Mouse (Mus musculus) stomach, embryonic 14.5 days (tissue): ENCODE data around the gene Rassf3. TPM values are rescaled to one million over a fixed set of nuclear protein-coding genes. Genes with fewer than 3 reads are reported as not detected.

ENCODE experiments used
- ATAC-seq: fragments of 200-750 bp; cut with Nextera tagmentation; 2 replicates; pipeline ENCODE4 v1.8.0; 2017; ENCODE audit warnings: low read depth, moderate TSS enrichment; ENCODE audit not compliant: insufficient number of reproducible peaks, insufficient read depth, low FRiP score
- H3K27ac ChIP-seq: fragments of 300-500 bp; sonication (generic); 2 replicates; pipeline ENCODE4 v1.5.1; 2014; ENCODE audit warnings: mild to moderate bottlenecking, low read length, moderate library complexity, mixed read lengths
- H3K27me3 ChIP-seq: fragments of 300-500 bp; sonication (generic); 2 replicates; pipeline ENCODE4 v1.6.1; 2014; ENCODE audit warnings: low read length, control low read depth, mixed read lengths; ENCODE audit not compliant: control insufficient read depth, insufficient read depth
- H3K36me3 ChIP-seq: fragments of 300-500 bp; sonication (generic); 2 replicates; pipeline ENCODE4 v1.6.1; 2014; ENCODE audit warnings: mild to moderate bottlenecking, control low read depth, low read length, moderate library complexity, mixed read lengths; ENCODE audit not compliant: control insufficient read depth, insufficient read depth
- H3K4me1 ChIP-seq: fragments of 300-500 bp; sonication (generic); 2 replicates; pipeline ENCODE4 v1.6.1; 2014; ENCODE audit warnings: low read length, control low read depth, mixed read lengths; ENCODE audit not compliant: control insufficient read depth, insufficient read depth
- H3K4me2 ChIP-seq: fragments of 300-500 bp; sonication (generic); replicated peaks from 2 replicates; pipeline ENCODE4 v1.6.1; 2014; ENCODE audit warnings: low read depth, low read length, control low read depth
- H3K4me3 ChIP-seq: fragments of 300-500 bp; sonication (generic); 2 replicates; pipeline ENCODE4 v1.5.1; 2014; ENCODE audit warnings: low read depth, low read length, control low read depth
- H3K9ac ChIP-seq: fragments of 300-500 bp; sonication (generic); replicated peaks from 2 replicates; pipeline ENCODE4 v1.6.1; 2014; ENCODE audit warnings: low read depth, mild to moderate bottlenecking, control low read depth, low read length, moderate library complexity, mixed read lengths
- H3K9me3 ChIP-seq: fragments of 300-500 bp; sonication (generic); 2 replicates; pipeline ENCODE4 v1.6.1; 2016; ENCODE audit warnings: low read depth, low read length, control low read depth; ENCODE audit not compliant: control insufficient read depth
- WGBS: fragments of 180-500 bp; shearing (Covaris S2); extraction: QIAGEN DNeasy Blood & Tissue Kit; methylation state at CpG from one replicate; pipeline ENCODE4 v1.1.7; 2014; 5-methylcytosine and 5-hydroxymethylcytosine counted together
- polyA plus RNA-seq: library from polyadenylated mRNA; unstranded; fragments of >200 nt; fragmentation: Nextera tagmentation; extraction: Ambion mirVana; gene quantifications from 2 replicates; pipeline ENCODE4 v1.2.1, GENCODE M21; 2014

Rassf3 gene
- polyA plus RNA-seq, 1 experiment from 2014 or later = 19.4 TPM

DNA sequence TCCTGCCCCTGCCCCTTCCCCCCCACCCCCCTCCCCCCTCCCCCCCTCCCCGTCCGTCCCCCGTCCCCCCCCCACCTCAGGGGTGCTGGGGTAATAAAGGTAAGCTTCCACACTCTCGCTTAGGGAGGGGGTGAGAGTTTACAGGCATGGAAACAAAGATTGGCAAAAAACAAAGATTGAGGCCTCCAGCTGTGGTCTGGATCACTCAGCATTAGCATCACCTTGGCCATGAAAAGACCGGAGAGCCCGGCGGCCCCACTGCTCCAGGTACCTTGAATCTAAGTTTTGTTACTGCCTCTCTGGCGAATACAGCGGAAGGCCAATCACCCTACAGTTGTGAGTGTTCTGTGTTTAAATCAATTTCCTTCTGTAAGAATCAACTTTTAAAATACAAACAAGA, 72.2 kb downstream of the Rassf3 start:
- Histone ChIP-seq H3K36me3 (no peaks in the 10 kb centered on the region), H3K4me1 (no peaks in the 10 kb centered on the region), H3K27ac (no peak overlapping the region), H3K9me3 (no peaks in the 10 kb centered on the region), H3K9ac (no peak overlapping the region), H3K4me2 (no peak overlapping the region), H3K4me3 (no peak overlapping the region), H3K27me3 (no peaks in the 10 kb centered on the region)
- WGBS = 67% methylated on average over 6 of the region's 9 CpGs
- ATAC-seq = no peak

DNA sequence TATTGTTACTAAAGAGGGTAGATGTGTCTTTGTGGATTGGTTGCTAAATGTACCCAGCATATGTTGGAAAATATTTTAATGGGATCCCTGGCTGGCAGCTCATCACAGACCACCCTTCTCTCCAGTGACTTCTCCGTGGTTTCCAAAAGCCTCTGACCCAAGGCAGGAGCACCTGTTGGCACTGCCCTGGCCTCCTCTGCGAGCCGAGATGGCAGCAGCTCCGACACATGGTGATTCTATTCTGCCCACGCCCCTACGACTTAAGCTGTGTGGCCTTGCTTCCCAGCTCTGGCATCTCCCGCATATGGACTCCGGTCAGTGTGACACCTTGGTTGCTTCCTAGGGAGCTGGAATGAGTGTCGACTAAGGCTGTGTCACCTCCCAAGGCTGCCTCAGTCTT, 73.0 kb downstream of the Rassf3 start:
- Histone ChIP-seq H3K27ac (no peak overlapping the region), H3K9me3 (no peaks in the 10 kb centered on the region), H3K36me3 (no peaks in the 10 kb centered on the region), H3K4me1 (no peaks in the 10 kb centered on the region), H3K4me3 (no peak overlapping the region), H3K4me2 (no peak overlapping the region), H3K9ac (no peak overlapping the region), H3K27me3 (no peaks in the 10 kb centered on the region)
- ATAC-seq = no peak
- 63% methylated on average over 9 of the region's 9 CpGs for WGBS

DNA sequence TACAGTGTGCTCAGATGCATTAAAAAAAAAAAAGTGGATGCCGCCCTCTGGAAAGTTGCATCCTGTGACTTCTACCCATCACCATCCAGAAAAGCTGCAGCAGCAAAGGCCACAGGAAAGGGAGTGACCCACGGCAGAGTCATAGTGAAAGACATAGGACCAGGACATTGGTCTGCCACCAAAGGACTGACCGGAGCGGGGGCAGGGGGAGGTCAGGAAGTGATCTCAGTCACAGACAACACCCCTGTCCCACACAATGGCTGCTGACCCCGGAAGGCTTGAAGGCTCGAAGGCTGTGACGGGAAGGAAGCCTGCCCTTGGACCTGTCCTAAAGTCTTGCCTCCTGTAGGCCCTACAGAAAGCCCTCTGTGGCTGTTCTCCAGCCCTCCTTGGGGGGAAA, 75.1 kb downstream of the Rassf3 start:
- H3K4me2 ChIP-seq = no peak overlapping the region
- no peak for ATAC-seq
- peaks cover 8% of the 10 kb centered on the region for H3K36me3 ChIP-seq
- no peak overlapping the region for H3K27ac ChIP-seq
- H3K4me3 ChIP-seq = no peak overlapping the region
- no peaks in the 10 kb centered on the region for H3K9me3 ChIP-seq
- 84% methylated on average over 7 of the region's 7 CpGs for WGBS
- no peak overlapping the region for H3K9ac ChIP-seq
- no peaks in the 10 kb centered on the region for H3K4me1 ChIP-seq
- no peaks in the 10 kb centered on the region for H3K27me3 ChIP-seq

DNA sequence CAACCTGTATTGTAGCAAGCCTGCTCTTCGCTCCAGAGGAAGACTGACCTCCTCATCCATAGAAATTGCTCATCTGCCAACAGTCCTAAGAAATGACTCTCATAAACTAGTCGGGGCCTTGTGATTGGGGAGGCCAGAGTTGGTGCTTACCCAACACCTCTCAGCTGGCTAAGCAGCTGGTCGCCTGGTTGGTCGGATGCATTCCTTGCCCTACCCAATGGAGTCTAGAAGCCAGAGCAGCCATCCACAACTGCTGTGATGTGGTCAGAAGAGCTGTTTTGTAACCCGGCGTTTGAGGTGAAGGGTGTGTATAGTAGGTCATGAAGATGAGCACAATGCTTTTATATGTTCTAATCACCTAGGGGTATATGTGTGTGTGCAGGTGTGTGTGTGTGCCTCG, 77.5 kb downstream of the Rassf3 start:
- H3K9me3 ChIP-seq = no peaks in the 10 kb centered on the region
- no peak overlapping the region for H3K4me2 ChIP-seq
- no peaks in the 10 kb centered on the region; the same call in 1 of the 2 replicates for H3K4me1 ChIP-seq
- H3K27ac ChIP-seq = no peak overlapping the region
- peaks cover 19% of the 10 kb centered on the region for H3K36me3 ChIP-seq
- H3K9ac ChIP-seq = no peak overlapping the region
- H3K27me3 ChIP-seq = no peaks in the 10 kb centered on the region
- ATAC-seq = no peak
- WGBS = 88% methylated on average over 7 of the region's 7 CpGs
- no peak overlapping the region for H3K4me3 ChIP-seq

DNA sequence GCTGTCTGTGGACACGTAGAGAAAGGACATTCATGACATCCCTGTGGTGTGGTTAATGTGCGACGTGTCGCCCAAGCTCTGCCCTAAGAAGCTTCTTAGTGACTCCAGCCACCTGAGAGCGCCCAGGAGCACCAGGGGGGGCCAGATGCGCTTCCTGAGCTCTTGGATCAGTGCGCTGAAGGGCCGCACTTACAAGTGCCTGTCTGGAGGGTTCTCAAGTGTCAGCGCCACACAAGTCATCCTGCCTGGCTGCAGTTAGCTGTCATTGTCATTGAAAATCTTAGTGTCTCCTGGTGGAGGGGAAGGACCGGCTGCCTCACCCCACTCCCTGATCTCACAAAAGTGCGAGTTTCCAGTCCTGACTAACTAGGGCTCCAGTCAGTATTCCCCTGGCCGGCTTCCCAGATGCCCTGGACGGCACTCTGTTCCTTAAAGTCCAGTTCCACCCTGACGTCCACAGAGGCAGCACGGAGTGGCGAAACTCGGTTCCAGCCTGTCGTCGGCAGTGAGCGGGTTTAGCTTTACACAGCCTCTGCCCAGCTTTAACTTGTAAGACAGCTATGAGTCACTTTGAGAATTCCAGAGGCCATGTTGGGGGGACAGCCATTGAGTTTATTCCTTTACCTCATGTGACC, 80.5 kb downstream of the Rassf3 start:
- WGBS = 78% methylated on average over 20 of the region's 20 CpGs
- H3K4me2 ChIP-seq = no peak overlapping the region
- no peak overlapping the region for H3K27ac ChIP-seq
- no peak overlapping the region for H3K9ac ChIP-seq
- no peaks in the 10 kb centered on the region for H3K9me3 ChIP-seq
- H3K27me3 ChIP-seq = no peaks in the 10 kb centered on the region
- no peaks in the 10 kb centered on the region; the same call in 1 of the 2 replicates for H3K4me1 ChIP-seq
- peaks cover 38% of the 10 kb centered on the region for H3K36me3 ChIP-seq
- ATAC-seq = no peak
- no peak overlapping the region for H3K4me3 ChIP-seq

DNA sequence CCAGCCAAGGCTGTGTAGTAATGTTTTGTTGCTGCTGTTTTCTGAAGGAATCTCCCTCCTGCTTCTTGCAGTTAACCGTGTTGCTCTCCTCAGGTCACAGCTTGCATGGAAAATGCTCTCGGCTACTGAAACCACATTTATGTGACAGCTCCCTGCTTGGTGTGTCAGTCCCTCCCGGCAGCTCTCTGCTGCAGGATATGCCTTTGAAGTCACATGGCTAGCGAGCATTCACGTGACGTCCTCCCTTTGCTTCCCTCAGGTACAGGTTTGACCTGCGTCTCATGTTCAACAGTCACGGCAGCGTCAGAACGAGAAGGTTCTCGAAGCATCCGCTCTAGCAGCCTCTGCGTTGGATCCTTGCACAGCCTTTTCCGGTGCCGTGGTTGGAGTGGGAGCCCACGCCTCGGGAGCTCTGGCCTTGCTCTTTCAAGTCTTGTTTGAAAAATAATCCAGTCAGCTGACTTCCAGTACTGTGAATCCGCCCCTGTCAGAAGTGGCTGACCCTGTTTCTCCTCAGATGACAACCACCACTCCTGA, 81.3 kb downstream of the Rassf3 start:
- no peak overlapping the region for H3K27ac ChIP-seq
- no peak for ATAC-seq
- no peak overlapping the region for H3K9ac ChIP-seq
- no peaks in the 10 kb centered on the region for H3K9me3 ChIP-seq
- H3K4me3 ChIP-seq = no peak overlapping the region
- peaks cover 46% of the 10 kb centered on the region for H3K36me3 ChIP-seq
- H3K27me3 ChIP-seq = no peaks in the 10 kb centered on the region
- no peak overlapping the region for H3K4me2 ChIP-seq
- no peaks in the 10 kb centered on the region; the same call in 1 of the 2 replicates for H3K4me1 ChIP-seq
- WGBS = 71% methylated on average over 18 of the region's 18 CpGs

DNA sequence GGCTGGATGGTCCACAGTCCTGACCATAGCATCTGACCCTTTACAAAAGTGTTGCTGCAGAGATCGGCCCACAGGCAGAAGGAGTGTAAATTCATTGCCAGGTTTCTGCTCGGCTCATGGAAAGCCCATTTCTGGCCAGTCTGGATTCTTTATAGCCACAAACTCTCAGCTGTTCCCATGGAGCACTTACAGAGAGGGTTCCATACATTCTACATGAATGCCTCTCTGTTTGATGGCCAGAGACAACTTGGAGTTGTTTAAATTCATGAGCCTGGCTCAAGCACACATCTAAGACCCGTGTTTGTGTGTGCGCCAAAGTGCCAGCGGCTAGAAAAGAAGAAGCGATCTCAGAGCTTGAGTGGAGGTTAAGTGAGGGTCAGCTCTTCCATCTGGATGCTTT, 81.9 kb downstream of the Rassf3 start:
- H3K4me2 ChIP-seq = no peak overlapping the region
- no peak overlapping the region for H3K4me3 ChIP-seq
- no peaks in the 10 kb centered on the region for H3K9me3 ChIP-seq
- peaks cover 51% of the 10 kb centered on the region for H3K36me3 ChIP-seq
- no peak overlapping the region for H3K27ac ChIP-seq
- no peak for ATAC-seq
- WGBS = 52% methylated on average over 6 of the region's 6 CpGs
- H3K9ac ChIP-seq = no peak overlapping the region
- no peaks in the 10 kb centered on the region for H3K27me3 ChIP-seq
- no peaks in the 10 kb centered on the region; the same call in 1 of the 2 replicates for H3K4me1 ChIP-seq

DNA sequence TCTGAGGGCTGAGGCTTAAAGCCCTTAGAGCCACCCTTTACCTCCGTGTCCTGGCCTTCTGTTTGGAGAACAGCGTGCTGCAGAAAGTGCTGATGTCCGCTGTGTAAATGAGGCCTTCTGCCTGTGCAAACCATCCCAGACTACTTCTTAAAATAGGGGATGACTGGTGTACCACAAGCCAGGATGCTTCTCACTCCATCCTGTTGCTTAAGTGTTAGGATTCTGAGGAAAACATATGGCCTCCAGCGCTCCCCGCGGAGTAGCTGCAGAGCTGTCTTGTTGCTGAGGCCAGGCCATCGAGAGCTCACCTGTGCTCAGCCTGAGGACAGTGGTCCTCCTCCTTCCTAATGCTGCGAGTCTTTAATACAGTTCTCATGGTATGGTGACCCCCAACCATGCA, 84.2 kb downstream of the Rassf3 start:
- 93% methylated on average over 8 of the region's 8 CpGs for WGBS

DNA sequence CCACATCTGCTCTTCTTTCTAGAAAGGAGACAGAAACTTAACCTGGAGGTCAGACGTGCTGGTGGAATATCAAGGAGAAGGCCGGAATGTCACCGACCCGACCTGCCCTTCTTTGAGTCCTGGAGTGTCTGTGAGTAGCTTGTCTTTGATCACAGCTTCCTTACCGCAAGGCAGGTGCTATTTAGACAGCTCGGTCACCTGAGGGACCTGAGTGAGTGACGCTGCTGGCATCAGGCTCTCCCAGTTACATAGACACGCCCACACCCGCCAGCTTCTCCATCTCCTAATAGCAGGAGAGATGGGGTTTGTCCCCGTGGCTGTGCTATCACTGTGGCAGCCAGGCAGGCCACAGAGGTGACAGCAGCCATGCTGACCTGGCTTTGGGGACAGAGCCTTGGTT, 85.5 kb downstream of the Rassf3 start:
- Histone ChIP-seq H3K4me1 (peaks cover 5% of the 10 kb centered on the region; the same call in 1 of the 2 replicates), H3K27me3 (no peaks in the 10 kb centered on the region), H3K9me3 (no peaks in the 10 kb centered on the region), H3K27ac (no peak overlapping the region), H3K36me3 (peaks cover 58% of the 10 kb centered on the region), H3K4me3 (no peak overlapping the region), H3K9ac (no peak overlapping the region), H3K4me2 (no peak overlapping the region)
- no peak for ATAC-seq
- WGBS = 72% methylated on average over 10 of the region's 10 CpGs

More for the DNA sequence above, 84.2 kb downstream of the Rassf3 start:
- Histone ChIP-seq H3K4me2 (no peak overlapping the region), H3K4me1 (no peaks in the 10 kb centered on the region; the same call in 1 of the 2 replicates), H3K36me3 (peaks cover 66% of the 10 kb centered on the region), H3K4me3 (no peak overlapping the region), H3K9ac (no peak overlapping the region), H3K27ac (no peak overlapping the region), H3K9me3 (no peaks in the 10 kb centered on the region), H3K27me3 (no peaks in the 10 kb centered on the region)
- no peak for ATAC-seq
